Mouse (Mus musculus): Measurements from ENCODE around the gene Gm10563.

Gm10563 gene

DNA sequence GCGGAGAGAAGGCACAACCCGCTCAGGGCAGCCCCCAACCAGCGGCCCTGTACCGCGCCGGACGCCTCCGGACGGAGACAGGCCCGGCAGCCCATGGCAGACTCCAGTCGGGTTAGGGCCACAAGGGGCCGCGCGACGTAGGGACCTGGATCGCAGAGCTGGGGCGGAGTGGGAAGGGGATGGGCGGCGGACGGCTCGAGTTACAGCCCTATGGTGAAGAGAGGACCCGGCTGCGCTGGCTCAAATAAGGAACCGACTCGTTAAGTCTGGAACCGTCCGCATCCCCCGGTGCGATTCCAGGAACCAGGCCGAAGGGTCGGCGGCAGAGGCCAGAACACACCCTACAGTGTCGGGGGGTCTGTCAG, 7.9 kb upstream of the Gm10563 start, which contains the start of gene Mmp23:
Gene Mmp23, minus strand, starts transcription at position 299 of the 365 bp plus-strand sequence.
- no peak for DNase-seq (ENCODE audit: low read depth, low spot score)

DNA sequence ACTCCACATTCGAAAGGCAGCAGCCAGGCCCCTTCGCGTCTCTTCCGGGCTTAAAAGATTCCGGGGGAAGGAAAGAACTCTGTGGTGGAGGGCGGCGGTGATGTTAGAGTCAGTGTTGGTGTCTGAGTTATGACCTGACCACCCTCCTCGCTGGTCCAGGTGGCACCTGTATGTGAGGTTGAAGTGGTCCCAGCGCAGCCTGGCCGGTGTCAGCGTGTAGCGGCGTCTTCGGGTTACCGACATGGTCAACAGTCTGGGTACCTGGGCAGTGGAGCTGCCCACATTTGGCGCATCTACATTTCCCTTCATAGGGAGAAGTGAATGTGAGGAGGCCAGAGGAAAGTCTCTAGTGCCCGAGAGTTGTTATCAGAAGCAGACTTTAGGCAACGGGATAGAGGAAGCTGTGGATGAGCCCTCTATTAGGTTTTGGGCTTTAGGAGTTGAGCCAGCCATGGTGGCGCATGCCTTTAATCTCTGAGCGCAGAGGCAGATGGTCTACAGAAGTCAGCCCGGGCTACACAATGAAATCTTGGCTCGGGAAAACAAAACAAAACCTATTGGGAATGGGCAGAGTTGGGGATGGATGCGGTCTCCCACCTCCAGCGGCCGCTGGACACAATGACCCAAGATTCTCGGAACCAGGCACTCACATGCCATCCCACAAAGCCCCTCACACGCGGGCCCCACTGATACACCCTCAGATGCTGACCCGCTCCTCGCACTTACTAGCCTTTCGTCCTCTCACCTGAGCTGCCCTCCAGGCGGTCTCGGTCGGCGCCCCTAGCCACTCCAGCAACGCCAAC, 7.3 kb upstream of the Gm10563 start:
- no peak for DNase-seq (ENCODE audit: low read depth, low spot score)

DNA sequence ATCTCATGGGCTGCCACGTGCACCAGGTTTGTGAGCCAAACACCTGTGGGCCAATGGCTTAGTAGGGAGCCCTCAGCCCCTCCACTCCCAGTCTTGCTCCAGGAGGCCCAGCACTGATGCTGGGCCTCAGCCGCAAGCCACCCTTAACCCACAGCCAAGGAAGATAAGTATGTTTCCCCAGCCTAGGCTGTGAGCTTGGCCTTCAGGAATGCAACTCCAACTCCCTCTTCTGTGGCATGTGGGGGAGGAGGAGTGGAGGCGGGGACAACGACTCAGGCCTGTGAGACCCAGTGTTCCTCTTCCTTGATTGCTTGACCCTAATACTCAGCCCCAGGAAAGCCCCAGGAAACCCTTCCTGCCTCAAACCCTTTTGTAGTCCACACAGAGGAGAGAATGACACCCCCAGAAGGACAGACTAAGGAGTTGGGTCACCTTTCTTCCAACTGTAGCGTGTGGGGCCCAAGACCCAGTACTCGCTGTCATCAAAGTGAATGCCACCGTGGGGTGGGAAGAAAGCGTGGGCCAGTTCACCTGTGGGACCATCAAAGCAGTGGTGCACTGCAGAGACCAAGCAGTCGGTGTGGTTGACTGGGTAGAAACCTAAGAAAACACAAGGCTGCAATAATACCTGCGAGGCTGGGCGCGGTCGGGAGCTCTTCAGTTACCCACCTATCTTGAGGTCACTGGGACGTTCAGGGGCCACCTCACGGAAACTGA, 6.5 kb upstream of the Gm10563 start:
- DNase-seq (ENCODE audit: low read depth, low spot score): no peak

DNA sequence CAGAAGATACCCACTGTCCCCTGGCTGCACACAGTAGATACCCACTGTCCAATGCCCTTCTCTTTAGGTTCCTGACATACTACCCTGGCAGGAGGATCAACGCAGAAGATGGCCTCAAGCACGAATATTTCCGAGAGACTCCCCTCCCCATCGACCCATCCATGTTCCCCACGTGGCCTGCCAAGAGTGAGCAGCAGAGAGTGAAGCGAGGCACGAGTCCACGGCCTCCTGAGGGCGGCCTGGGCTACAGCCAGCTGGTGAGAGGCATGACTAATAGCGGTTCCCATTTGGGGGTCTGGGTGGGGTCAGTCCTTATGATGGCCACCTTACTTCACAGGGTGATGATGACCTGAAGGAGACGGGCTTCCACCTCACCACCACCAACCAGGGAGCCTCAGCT, 4.1 kb upstream of the Gm10563 start:
- no peak for DNase-seq (ENCODE audit: low read depth, low spot score)

DNA sequence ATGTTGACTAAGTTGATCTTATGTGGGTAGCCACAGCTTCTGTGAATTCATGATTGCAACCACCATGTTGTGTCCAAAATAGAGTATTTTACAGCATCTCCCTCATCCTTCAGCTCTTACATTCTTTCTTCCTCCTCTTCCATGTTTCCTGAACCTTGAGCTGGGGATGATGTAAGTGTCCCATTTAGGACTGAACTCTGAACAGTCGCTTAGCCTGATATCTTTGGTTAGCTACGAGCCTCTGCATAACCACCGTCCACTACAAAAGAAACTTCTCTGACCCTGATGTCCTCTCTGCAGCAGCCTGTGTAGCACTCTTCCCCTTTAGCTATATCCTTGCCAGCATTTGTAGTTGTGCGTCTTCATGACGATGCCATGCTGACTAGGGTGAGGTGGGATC, 513 bp upstream of the Gm10563 start:
- no peak for DNase-seq (ENCODE audit: low read depth, low spot score)

DNA sequence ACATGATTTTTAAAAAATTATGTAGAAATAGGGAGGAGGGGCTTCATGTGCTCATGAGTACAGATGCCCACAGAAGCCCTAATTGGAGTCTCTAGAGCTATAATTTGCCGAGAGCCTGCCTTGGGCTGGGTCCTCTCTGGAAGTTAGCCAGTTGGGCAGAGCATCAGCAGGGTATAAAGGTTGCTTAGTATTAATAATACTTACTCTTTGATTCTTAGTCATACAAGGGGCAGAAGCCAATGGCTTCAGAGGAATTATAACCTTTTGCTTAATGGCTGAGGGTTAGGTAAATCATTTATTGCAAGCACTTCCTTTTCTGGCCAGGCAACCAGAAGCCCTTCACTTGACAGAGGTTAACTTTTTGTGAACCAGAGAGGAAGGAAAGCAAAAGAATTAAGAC, 1.7 kb downstream of the Gm10563 start:
- no peak for DNase-seq (ENCODE audit: low read depth, low spot score)

DNA sequence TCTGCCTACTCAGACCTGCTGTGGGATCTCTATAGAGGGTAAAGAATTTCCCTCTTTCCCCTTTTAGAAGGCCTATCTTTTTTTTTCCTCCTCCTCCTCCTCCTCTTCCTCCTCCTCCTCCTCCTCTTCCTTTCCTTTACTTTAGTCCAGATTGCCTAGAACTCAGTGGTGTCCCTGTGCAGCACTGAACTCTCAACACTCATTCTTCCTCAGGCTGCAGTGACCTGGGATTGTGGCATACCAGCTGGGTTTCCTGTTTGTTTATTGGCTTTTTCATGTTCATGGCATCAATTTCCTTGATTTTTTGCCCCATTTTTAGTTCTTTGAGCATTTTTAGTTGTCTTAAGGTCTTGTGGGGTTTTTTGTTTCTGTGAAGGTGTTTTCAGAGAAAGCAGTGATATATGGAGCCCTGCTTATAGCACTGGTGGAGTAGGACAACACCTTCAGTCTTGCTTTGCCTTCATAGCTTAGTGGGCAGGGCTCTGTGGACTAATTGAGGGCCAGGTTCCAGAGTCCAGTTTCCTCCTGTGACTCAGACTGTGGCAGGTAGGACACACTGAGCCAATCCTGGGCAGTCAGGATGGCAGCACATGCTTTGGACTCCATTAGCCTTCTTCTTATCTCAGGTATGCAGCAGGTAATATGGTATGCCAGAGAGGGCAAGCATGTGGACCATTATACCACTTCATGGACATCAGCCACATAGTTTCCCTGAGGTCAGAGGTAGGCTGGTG, 9.3 kb downstream of the Gm10563 start:
- no peak for DNase-seq (ENCODE audit: low read depth, low spot score)

DNA sequence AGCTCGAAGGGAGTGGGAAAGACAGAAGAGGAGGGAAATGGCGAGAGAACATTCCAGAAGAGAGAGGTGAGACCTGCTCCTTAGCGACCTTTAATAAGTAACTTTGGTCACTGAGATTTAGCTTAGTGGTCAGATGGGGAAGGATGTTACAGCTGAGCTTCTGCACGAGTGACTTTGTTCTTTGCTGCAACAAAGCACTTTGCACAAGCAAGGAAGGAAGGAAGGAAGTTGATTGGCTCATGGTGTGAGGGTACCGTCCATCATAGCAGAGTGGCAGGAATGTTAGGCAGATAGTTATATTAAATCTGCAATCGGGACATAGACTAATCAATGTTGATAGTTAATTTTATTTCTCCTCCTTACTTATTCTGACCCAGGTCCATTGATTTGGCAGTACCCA, 14.9 kb downstream of the Gm10563 start:
- no peak for DNase-seq (ENCODE audit: low read depth, low spot score)

DNA sequence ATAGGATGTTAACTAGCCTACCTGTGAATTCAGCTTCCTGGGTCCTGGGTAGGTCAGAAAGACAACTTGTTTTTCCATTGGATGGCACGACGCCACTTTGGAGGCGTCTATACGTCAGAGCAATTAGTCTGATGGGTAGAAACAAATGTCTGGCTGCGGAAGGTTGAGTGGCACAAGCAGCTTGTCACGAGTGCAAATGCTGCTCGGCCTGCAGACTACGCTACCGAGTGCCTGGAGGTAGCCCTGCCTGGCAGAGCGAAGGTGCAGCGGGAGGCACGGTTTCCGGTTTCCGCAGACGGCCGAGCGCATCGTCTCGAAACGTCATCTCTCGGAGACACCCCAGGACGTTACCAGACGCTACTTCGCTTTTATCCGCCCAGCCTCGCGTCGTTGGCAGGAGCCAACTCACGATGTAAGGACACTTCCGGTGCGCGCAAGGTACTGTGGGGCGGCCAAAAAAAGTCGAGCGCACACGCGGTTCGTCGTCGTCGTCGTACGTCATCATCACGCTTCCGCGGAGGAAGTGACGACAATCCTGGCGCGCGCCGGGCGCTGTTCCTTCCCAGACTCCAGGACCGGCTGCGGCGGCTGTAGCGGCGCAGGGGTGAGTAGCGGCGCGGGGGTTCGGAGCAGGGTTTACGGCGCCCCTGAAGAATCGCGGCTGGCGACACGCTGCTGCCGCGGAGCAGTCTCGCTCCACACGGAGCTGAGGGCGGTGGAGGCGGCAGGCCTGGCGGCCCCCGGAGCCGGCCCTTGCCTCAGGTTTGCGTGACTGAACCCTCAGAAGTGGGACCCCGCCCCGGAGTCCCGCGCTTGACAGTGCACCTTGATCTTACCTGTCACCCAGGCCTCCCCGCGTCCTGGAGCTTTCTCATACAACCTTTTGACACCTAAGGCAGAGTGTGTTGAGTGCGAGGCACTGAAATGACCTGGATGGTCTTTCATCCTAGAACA, 20.6 kb downstream of the Gm10563 start, which contains the start of gene Cdk11b:
Gene Cdk11b, plus strand, starts transcription at position 517 of the 954 bp plus-strand sequence.
- DNase-seq (ENCODE audit: low read depth, low spot score): peak; percentile 99

DNA sequence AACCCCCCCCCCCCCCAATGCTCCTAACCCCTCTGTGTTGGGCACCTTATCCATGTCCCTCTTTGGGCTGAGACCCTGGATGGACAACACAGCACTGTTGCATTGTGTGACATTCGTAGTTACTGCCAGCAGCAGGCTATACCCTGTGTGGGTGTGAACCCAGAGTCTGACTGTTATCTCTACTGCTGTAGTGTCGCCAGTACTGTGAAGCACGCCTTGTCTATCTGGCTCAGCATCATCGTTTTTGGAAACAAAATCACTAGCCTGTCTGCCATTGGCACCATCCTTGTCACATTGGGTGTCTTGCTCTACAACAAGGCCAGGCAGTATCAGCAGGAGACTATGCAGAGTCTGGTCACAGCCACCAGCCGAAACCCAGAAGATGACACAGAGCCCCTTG, 26.9 kb downstream of the Gm10563 start:
- DNase-seq (ENCODE audit: low read depth, low spot score): no peak

DNA sequence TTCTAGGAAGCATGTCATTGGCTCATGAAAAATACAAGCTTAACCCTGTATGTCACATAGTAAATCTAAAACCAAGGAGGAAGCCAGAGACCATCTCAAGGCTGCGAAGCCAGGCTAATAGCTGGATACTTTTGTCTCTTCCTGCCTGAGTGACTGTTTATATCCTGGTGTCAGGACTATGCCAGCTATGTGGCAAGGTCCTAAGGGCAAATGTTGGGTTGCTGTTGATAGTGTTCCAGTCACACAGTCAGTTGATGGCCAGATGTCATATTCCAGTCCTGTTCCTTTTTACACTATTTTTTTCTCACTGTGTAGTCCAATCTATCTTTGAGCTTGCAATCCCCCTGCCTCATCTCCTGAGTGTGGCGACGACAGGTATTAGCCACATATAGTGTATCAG, 31.9 kb downstream of the Gm10563 start:
- DNase-seq (ENCODE audit: low read depth, low spot score): no peak

DNA sequence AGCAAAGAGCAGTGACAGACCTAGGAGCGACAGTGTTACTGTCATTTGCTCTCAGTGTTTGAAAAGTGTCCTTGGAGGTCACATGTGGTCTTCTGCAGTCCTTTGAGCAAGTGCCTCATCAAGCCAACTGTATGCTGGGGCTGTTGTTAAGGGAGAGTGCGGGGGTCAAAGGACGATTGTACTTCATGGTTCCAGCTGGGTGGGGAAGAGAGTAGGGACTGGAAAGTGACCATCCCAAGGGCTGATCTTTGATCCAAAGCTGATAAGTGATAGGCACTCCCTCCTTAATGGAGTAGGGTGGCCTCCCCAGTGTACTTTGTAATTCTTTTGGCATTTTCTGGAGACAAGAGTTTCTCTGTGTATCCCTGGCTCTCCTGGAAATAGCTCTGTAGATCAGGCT, 33.3 kb downstream of the Gm10563 start:
- DNase-seq (ENCODE audit: low read depth, low spot score): no peak

DNA sequence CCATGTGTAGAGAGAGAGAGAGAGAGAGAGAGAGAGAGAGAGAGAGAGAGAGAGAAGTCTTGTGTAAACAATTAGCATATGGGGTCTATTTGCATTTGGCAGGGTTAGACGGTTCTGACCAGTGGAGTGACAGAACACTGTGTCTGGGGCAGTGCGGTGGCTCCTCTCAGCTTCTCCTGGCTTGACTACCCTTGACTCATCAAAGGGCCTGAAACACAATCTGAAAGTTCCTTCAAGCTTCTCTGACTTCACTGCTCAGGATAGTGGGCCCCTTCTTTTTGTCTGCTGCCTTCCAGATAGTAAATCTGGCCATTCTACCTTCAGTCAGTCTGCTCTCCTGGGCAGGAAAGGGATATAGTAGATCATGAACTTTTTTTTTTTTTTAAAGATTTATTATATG, 38.4 kb downstream of the Gm10563 start:
- no peak for DNase-seq (ENCODE audit: low read depth, low spot score)

DNA sequence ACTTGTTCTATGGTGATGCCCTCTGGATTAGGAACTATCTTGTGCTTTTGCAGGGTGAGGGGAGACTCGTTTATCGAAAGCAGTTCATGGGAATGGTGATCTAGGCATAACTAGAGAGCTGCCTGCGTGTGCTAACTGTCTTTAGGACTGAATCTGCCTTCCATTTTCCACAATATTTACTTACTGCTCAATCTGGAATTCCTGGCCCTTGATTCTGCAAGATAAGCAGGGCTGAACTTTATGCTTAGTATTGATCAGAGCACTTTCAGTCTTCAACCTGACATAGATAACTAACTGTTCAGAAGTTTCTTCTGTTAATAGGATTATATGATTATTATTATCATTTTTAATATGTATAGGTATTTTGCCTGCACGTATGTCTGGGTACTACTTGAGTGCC, 40.1 kb downstream of the Gm10563 start:
- no peak for DNase-seq (ENCODE audit: low read depth, low spot score)

DNA sequence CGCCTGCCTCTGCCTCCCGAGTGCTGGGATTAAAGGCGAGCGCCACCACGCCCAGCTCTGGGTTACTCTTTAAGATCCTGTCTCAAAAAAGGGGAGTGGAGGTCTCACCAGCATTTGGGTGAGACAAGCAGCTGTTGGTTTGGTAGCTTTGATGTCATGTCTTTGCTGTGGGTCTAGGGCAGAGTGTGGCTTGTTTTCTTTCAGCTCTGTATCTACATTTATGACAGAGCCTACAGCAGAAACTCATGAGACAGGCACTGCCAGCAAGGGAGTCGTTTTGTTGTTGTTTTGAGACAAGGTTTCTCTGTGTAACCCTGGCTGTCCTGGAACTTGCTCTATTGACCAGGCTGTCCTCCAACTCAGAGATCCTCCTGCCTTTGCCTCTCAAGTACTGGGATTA, 41.4 kb downstream of the Gm10563 start:
- DNase-seq (ENCODE audit: low read depth, low spot score): no peak

DNA sequence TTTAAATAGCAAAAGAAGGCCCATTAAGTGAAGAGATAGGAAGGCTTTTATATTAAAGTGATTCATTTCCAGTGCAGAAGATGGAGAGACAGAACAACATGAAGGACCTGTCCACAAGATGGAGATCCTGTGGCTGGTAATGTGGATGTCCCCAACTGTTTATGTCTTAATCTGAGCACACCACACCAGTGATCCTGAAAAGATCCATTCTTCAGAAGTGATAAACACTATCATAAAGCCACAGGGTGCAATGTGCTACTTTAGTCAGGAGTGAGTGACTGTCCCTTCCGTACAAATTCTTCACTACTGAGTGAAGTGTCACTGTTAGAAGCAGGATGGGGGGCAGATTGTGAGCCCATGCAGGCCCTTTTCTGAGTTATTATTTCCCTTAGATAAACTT, 42.5 kb downstream of the Gm10563 start:
- DNase-seq (ENCODE audit: low read depth, low spot score): no peak

DNA sequence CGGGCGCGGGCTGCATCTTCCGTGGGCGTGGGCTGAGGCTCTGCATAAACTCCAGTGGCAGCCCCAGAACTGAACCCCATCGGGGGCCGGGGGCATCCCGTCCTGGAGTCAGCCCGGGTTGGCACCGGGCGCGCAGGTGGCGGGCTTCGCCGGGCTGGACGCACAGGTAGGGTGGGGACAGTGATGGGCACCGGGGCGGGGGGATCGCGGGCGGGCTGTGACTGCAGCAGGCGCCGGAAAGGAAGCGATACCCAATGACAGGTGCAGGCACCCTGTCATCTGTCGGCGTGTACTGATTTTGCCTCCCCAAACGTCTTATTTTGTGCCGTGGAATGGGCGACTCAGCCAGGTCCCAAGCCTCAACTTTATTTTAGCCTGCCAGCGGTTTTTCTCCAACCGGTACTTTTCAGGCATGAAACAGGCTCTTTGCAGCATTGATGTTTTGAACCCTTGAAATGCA, 43.2 kb downstream of the Gm10563 start:
- no peak for DNase-seq (ENCODE audit: low read depth, low spot score)

DNA sequence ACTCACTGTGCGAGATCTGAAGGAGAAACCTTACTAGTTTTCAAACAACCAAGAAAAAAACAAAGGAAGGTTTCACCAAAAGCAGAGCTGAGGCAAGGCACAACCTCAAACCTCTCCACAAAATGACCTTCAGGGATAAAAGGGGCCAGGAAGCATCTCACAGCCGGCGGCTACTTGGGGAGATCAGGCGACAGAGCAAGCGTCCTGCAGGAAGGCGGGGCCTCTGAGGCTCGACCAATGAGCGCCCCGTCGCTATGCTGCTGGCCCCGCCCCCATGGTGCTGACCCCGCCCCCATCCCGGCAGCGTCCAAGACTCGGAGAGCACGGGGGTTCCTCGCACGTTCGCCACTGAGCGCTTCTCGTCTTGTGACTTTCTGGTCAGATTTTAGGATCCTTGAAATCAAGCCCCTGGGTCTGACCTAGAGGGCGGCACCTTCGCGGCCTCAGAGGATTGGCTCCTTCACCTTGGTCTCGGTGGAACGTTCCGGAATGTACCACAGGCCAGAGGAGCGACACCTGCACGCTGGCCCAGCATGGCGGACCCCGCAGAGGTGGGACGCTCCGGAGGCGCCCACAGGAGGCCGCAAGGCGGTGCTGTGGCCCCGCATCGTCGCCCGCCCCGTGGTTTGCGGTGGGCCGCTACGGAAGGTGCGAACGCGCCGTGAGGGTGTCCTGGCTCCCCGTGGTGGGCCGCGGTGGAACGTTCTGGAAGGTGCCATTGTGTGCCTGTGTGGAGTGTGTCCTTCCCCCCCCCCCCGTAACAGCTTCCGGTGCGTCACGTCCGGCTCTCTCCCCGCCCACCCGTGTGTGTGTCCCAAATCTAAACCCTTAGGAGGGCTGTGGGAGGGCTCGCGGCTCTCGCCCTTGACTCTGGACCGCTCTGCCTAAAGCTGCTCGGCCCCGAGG, 43.9 kb downstream of the Gm10563 start, which contains the start of gene Slc35e2:
Gene Slc35e2, plus strand, starts transcription at position 326 of the 906 bp plus-strand sequence.
- peak; percentile 87 for DNase-seq (ENCODE audit: low read depth, low spot score)

DNA sequence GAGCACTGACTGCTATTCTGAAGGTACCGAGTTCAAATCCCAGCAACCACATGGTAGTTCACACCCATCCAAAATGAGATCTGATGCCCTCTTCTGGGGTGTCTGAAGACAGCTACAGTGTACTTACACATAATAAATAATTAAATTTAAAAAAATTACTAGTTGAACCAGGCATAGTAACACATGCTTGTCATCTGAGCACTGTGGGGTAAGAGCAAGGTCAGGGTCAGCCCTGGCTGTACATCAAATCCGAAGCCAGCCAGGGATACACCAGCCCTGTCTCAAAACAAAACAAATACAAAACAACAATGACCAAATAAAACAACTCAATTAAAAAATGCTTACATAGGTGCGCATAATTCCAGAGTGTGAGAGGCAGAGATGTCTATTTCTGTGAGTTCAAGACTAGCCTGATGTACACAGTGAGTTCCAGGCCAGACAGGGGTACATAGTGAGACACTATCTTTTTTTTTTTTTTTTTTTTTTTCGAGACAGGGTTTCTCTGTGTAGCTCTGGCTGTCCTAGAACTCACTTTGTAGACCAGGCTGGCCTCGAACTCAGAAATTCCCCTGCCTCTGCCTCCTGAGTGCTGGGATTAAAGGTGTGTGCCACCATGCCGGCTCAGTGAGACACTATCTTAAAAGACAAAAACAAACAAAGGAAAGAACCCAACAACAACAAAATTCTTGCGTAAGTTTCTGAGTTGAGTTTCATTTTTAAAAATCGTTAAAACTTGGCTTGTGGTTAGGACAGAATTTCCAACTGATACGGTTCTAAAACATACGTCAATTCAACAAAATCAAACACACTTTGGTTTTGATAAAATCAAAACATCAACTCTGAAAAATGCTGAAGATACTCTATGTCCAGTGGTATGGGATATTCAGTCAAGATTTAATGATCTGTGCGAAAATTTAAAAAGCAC, 45.0 kb downstream of the Gm10563 start:
- DNase-seq (ENCODE audit: low read depth, low spot score): no peak

Data from brain, embryonic 18.5 days (tissue).